Mouse (Mus musculus): ENCODE measurements around the gene Morn1.

The Morn1 gene

DNA sequence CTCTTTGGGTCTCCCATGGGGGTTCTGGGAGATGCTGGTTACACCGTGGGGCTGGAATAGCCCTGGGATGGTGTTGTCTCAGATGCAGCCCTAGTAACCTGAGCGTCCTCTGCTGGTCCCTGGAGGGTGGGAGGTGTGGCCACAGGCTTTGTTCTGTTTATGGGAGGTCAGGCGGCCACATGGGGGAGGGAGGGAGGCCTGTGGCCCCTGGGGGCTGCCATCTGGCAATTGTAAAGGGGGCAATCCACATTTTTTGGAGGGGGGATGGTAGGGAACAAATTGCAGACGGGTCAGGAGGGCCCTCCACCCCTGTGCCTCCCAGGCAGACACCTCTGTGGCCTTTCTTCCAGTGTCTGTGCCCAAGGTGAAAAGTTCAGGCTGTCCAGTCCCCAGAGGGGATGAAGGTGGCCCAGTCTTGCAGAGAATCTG, 103.3 kb downstream of the Morn1 start:
- no peak for DNase-seq (ENCODE audit: low spot score)

DNA sequence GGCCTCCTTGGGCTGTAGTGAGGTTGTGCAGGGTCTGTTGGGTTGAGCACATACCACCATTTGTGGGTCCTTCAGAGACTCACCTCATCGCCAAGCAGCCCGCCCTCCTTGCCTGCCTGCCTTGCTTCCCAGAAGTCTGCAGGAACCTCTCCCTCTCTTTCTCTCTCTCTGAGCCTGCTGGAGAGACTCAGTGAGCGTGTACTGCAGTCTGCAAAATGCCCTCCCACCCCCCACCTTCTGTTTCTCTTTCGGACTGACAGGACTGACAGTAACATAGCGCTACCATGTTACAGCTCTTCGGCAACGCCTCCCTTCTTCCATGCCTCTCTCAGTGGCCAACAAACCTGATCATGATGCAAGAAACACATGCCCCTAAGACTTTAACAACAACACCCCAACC, 103.9 kb downstream of the Morn1 start:
- no peak for DNase-seq (ENCODE audit: low spot score)

All from spleen, adult 12 weeks (tissue).